Mouse (Mus musculus): ENCODE measurements around the gene Gpr68. TPM values are rescaled to one million over a fixed set of nuclear protein-coding genes. Genes with fewer than 3 reads are reported as not detected.

The Gpr68 gene
- 0.25 and 0.29 TPM in 2 replicates for polyA plus RNA-seq (2015; fragmentation: Nextera tagmentation; extraction: Ambion mirVana)

- H3K36me3 ChIP-seq: no peaks in the 10 kb centered on the region
- H3K4me3 ChIP-seq: peak within 1 kb of the TSS; percentile 49
- peaks cover 27% of the 10 kb centered on the region for H3K4me1 ChIP-seq
- ATAC-seq (ENCODE audit: low FRiP score, low read depth): 0 out of 2 replicates have a peak, but pooled peaks have one; percentile 51
- 4% methylated on average over 39 of the region's 39 CpGs for WGBS
- peak within 1 kb of the TSS; percentile 61 for H3K9ac ChIP-seq
- H3K27ac ChIP-seq: no peak within 1 kb of the TSS
- H3K9me3 ChIP-seq: no peaks in the 10 kb centered on the region
- peaks cover 48% of the 10 kb centered on the region for H3K27me3 ChIP-seq
- H3K4me2 ChIP-seq (replicated peaks): peak within 1 kb of the TSS; percentile 87
These were observed at the start of gene Gpr68 for GRCm38 (mm10) chr12:100907598-100908297. Gene Gpr68, minus strand, starts transcription at chr12:100908198.

- Histone ChIP-seq H3K4me1 (peaks cover 35% of the 10 kb centered on the region), H3K9me3 (no peaks in the 10 kb centered on the region), H3K4me2 (replicated peaks) (no peak overlapping the region), H3K27me3 (0 out of 2 replicates have a peak, but pooled peaks cover 6% of the 10 kb centered on the region), H3K4me3 (no peak overlapping the region), H3K9ac (no peak overlapping the region), H3K36me3 (no peaks in the 10 kb centered on the region), H3K27ac (no peak overlapping the region)
- no peak for ATAC-seq (ENCODE audit: low FRiP score, low read depth)
- WGBS: 55% methylated on average over 3 of the region's 3 CpGs
These were observed 49.3 kb upstream of the Gpr68 start for GRCm38 (mm10) chr12:100957257-100957656.

- ATAC-seq (ENCODE audit: low FRiP score, low read depth): no peak
- Histone ChIP-seq H3K9ac (0 out of 2 replicates have a peak overlapping the region, but pooled peaks have one; percentile 19), H3K27ac (no peak overlapping the region), H3K4me2 (replicated peaks) (no peak overlapping the region), H3K27me3 (0 out of 2 replicates have a peak, but pooled peaks cover 6% of the 10 kb centered on the region), H3K36me3 (no peaks in the 10 kb centered on the region), H3K4me3 (no peak overlapping the region), H3K9me3 (no peaks in the 10 kb centered on the region), H3K4me1 (peaks cover 36% of the 10 kb centered on the region)
- WGBS: 63% methylated on average over 4 of the region's 4 CpGs
These were observed 48.8 kb upstream of the Gpr68 start for GRCm38 (mm10) chr12:100956825-100957224.

- H3K9me3 ChIP-seq: no peaks in the 10 kb centered on the region
- no peak for ATAC-seq (ENCODE audit: low FRiP score, low read depth)
- H3K27ac ChIP-seq: no peak overlapping the region
- no peak overlapping the region for H3K9ac ChIP-seq
- WGBS: 87% methylated on average over 2 of the region's 2 CpGs
- H3K27me3 ChIP-seq: 0 out of 2 replicates have a peak, but pooled peaks cover 6% of the 10 kb centered on the region
- H3K4me2 ChIP-seq (replicated peaks): no peak overlapping the region
- no peak overlapping the region for H3K4me3 ChIP-seq
- H3K4me1 ChIP-seq: peaks cover 36% of the 10 kb centered on the region
- no peaks in the 10 kb centered on the region for H3K36me3 ChIP-seq
These were observed 48.0 kb upstream of the Gpr68 start for GRCm38 (mm10) chr12:100956028-100956427.

- no peaks in the 10 kb centered on the region for H3K9me3 ChIP-seq
- no peaks in the 10 kb centered on the region for H3K36me3 ChIP-seq
- no peak overlapping the region for H3K27ac ChIP-seq
- no peak overlapping the region for H3K4me2 ChIP-seq (replicated peaks)
- H3K27me3 ChIP-seq: 0 out of 2 replicates have a peak, but pooled peaks cover 6% of the 10 kb centered on the region
- WGBS: 84% methylated on average over 8 of the region's 8 CpGs
- no peak for ATAC-seq (ENCODE audit: low FRiP score, low read depth)
- H3K4me1 ChIP-seq: peaks cover 36% of the 10 kb centered on the region
- H3K9ac ChIP-seq: no peak overlapping the region
- no peak overlapping the region for H3K4me3 ChIP-seq
These were observed 45.9 kb upstream of the Gpr68 start for GRCm38 (mm10) chr12:100953926-100954325.

- no peak overlapping the region for H3K4me3 ChIP-seq
- H3K27me3 ChIP-seq: 0 out of 2 replicates have a peak, but pooled peaks cover 3% of the 10 kb centered on the region
- H3K9ac ChIP-seq: no peak overlapping the region
- WGBS: 32% methylated on average over 9 of the region's 9 CpGs
- peak overlapping the region; percentile 24 for H3K4me2 ChIP-seq (replicated peaks)
- ATAC-seq (ENCODE audit: low FRiP score, low read depth): peak; percentile 82
- H3K9me3 ChIP-seq: no peaks in the 10 kb centered on the region
- H3K27ac ChIP-seq: no peak overlapping the region
- H3K4me1 ChIP-seq: peaks cover 26% of the 10 kb centered on the region
- no peaks in the 10 kb centered on the region for H3K36me3 ChIP-seq
These were observed 44.4 kb upstream of the Gpr68 start for GRCm38 (mm10) chr12:100952193-100952931.

- H3K4me1 ChIP-seq: peaks cover 12% of the 10 kb centered on the region
- 0 out of 2 replicates have a peak, but pooled peaks cover 1% of the 10 kb centered on the region for H3K27me3 ChIP-seq
- no peak overlapping the region for H3K4me3 ChIP-seq
- H3K27ac ChIP-seq: no peak overlapping the region
- ATAC-seq (ENCODE audit: low FRiP score, low read depth): no peak
- WGBS: 76% methylated on average over 5 of the region's 5 CpGs
- no peak overlapping the region for H3K4me2 ChIP-seq (replicated peaks)
- no peak overlapping the region for H3K9ac ChIP-seq
- peaks cover 18% of the 10 kb centered on the region for H3K36me3 ChIP-seq
- H3K9me3 ChIP-seq: no peaks in the 10 kb centered on the region
These were observed 41.1 kb upstream of the Gpr68 start for GRCm38 (mm10) chr12:100949146-100949545.

- H3K4me1 ChIP-seq: peaks cover 9% of the 10 kb centered on the region
- WGBS: 76% methylated on average over 6 of the region's 6 CpGs
- H3K9ac ChIP-seq: no peak overlapping the region
- H3K9me3 ChIP-seq: no peaks in the 10 kb centered on the region
- H3K36me3 ChIP-seq: peaks cover 18% of the 10 kb centered on the region
- H3K4me2 ChIP-seq (replicated peaks): no peak overlapping the region
- H3K27me3 ChIP-seq: no peaks in the 10 kb centered on the region
- no peak overlapping the region for H3K4me3 ChIP-seq
- no peak for ATAC-seq (ENCODE audit: low FRiP score, low read depth)
- no peak overlapping the region for H3K27ac ChIP-seq
These were observed 40.0 kb upstream of the Gpr68 start for GRCm38 (mm10) chr12:100948021-100948420.

- Histone ChIP-seq H3K4me1 (no peaks in the 10 kb centered on the region), H3K27ac (no peak overlapping the region), H3K9me3 (no peaks in the 10 kb centered on the region), H3K27me3 (no peaks in the 10 kb centered on the region), H3K9ac (no peak overlapping the region), H3K36me3 (peaks cover 18% of the 10 kb centered on the region), H3K4me3 (no peak overlapping the region), H3K4me2 (replicated peaks) (no peak overlapping the region)
- WGBS: 87% methylated on average over 12 of the region's 12 CpGs
- no peak for ATAC-seq (ENCODE audit: low FRiP score, low read depth)
These were observed 38.0 kb upstream of the Gpr68 start for GRCm38 (mm10) chr12:100945948-100946347.

GRCm38 (mm10) chr12:100945501-100945900 is 37.5 kb upstream of the Gpr68 start:
- 85% methylated on average over 12 of the region's 12 CpGs for WGBS
- Histone ChIP-seq H3K36me3 (peaks cover 18% of the 10 kb centered on the region), H3K9me3 (no peaks in the 10 kb centered on the region), H3K27ac (no peak overlapping the region), H3K4me1 (no peaks in the 10 kb centered on the region), H3K4me2 (replicated peaks) (no peak overlapping the region), H3K4me3 (no peak overlapping the region), H3K27me3 (no peaks in the 10 kb centered on the region), H3K9ac (no peak overlapping the region)
- ATAC-seq (ENCODE audit: low FRiP score, low read depth): no peak

- Histone ChIP-seq H3K36me3 (peaks cover 18% of the 10 kb centered on the region), H3K27me3 (no peaks in the 10 kb centered on the region), H3K27ac (no peak overlapping the region), H3K9ac (no peak overlapping the region), H3K4me2 (replicated peaks) (no peak overlapping the region), H3K4me3 (no peak overlapping the region), H3K9me3 (no peaks in the 10 kb centered on the region), H3K4me1 (no peaks in the 10 kb centered on the region)
- no peak for ATAC-seq (ENCODE audit: low FRiP score, low read depth)
- 91% methylated on average over 21 of the region's 21 CpGs for WGBS
These were observed 36.9 kb upstream of the Gpr68 start for GRCm38 (mm10) chr12:100944921-100945336.

GRCm38 (mm10) chr12:100943146-100943545 is 35.1 kb upstream of the Gpr68 start:
- Histone ChIP-seq H3K27ac (no peak overlapping the region), H3K4me2 (replicated peaks) (no peak overlapping the region), H3K9ac (no peak overlapping the region), H3K27me3 (no peaks in the 10 kb centered on the region), H3K4me3 (no peak overlapping the region), H3K36me3 (peaks cover 18% of the 10 kb centered on the region), H3K4me1 (peaks cover 1% of the 10 kb centered on the region; the same call in 1 of the 2 replicates), H3K9me3 (no peaks in the 10 kb centered on the region)
- 77% methylated on average over 4 of the region's 4 CpGs for WGBS
- no peak for ATAC-seq (ENCODE audit: low FRiP score, low read depth)

Measured in limb, embryonic 13.5 days (tissue).